Mouse (Mus musculus) left cerebral cortex, postnatal 36 days (tissue): ENCODE results near the gene Map9. TPM values are rescaled to one million over a fixed set of nuclear protein-coding genes. Genes with fewer than 3 reads are reported as not detected.
"Not testable (repeated sequence)": the region's sequence is repeated elsewhere in the genome, so short reads cannot be mapped to it uniquely, and the experiment has no call there.

ENCODE experiments used
- DNase-seq, 2 experiments: peaks; one replicate each; pipeline ENCODE4 v3.0.0; 2021 to 2022; ENCODE audit warnings: low spot score in 2 of 2, mixed read lengths in 1 of 2
- intact Hi-C: fragments of 180-260 bp; cut with DNase I; formaldehyde crosslinking; loops from one replicate; pipeline ENCODE4 v1.15.1; 2025
- total RNA-seq, 2 experiments: library from RNA; stranded (reverse); gene quantifications; 2 replicates each; pipeline ENCODE4 v1.2.3; 2021

Gene Map9
- total RNA-seq, result 100 to 1,000 TPM in 1 of 2 experiments, 10 to 100 TPM in 1; 89.1 to 105 TPM

GRCm38 (mm10) chr3:82357797-82358524 is at the start of gene Map9:
Gene Map9 (plus strand): TSS chr3:82358044.
- peak; percentile 98 to 99 for DNase-seq
- intact Hi-C loops, result no loop called here

- intact Hi-C loops, result loop anchor here (5.0 kb wide), 1 partner anchor 38 kb away; no protein-coding TSS in a partner anchor
- DNase-seq, result no peak
Measured at GRCm38 (mm10) chr3:82315728-82316127, 42.1 kb upstream of the Map9 start.

DNA sequence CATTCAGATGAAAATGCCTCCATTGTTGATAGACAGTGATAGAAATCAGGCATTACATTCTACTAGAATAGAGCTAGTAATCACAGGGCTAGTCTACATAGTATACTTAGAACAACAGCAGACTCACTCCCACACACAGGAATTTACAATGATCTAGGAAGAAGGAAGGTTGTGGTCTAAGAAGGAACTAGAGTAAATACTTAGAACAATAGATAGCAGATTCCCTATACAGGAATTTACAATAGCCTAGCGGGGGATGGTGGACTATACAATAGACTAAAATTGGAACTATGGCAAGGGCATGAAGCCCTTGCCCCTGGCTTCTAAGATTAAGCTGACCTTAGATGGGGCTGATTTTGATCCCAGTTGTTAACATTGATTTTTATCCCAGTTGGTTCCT is 31.1 kb upstream of the Map9 start:
- DNase-seq, intact Hi-C loops: not testable (repeated sequence)

- intact Hi-C loops, result loop anchor here (10.0 kb wide), 1 partner anchor 187 kb away; the partner anchor contains the start of gene Gucy1a1
- DNase-seq, result no peak
Measured at GRCm38 (mm10) chr3:82332067-82332466, 25.8 kb upstream of the Map9 start.

GRCm38 (mm10) chr3:82332536-82332935 is 25.3 kb upstream of the Map9 start:
- no peak for DNase-seq
- intact Hi-C loops, result loop anchor here (10.0 kb wide), 1 partner anchor 188 kb away; the partner anchor contains the start of gene Gucy1a1

DNA sequence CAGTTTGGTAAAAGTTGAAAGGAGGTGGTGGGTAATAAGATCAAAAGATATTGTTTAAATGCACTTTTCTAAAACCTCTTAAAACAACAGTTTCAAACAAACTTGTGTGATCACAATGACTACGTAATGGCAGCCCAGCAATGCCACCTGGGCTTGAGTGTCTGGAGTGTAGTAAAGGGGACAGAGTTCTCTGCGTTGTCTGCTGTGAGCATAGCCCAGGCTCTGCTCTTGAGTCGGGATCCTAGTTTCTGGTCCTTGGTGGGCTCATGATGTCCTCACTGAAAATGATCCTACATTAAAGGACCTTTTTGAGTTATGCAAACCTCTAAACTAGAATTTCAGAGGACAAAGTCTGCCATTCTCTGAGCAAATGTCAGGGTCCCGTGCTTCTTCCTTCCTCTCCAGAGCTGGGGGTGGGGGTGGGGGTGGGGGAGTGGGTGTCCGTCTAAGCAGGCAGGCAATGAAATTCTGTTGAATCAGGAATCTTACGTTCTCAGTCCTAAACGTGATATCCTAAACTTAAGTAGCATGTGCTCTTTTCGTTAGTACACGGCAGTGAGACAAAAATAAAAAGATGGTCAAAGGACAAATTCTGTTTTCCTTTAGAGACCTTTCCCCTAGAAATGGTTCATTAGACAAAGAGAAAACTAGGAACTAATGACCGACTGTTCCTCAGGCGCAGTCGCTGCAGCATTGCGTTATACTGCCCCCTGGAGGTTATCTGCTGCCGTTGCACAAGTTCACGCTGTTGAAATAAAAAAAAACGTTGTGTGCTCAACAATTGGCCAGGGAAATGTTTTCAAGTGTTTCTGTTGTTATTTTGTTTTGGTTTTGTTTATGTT is 24.5 kb upstream of the Map9 start:
- intact Hi-C loops, result loop anchor here (10.0 kb wide), 1 partner anchor 189 kb away; the partner anchor contains the start of gene Gucy1a1
- no peak for DNase-seq

DNA sequence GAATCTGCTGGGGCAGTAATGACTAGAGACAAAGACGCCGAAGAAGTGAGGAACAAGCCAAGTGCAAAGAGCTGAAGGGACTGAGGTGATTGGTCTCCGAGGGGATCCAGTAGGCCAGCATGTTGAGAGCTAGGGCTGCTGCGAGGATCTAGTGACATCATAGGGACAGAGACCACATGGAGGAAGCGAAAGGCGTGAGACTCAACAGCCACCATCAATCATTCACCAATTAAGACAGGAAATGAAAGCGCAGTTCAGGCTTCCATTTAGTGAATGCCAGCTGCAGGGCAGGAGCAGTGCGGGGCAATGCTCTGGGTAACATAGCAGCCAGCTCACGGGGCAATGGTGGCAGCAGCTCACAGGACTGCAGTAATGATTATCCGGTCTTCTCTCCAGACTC is 17.7 kb upstream of the Map9 start:
- intact Hi-C loops, result no loop called here
- no peak for DNase-seq

DNA sequence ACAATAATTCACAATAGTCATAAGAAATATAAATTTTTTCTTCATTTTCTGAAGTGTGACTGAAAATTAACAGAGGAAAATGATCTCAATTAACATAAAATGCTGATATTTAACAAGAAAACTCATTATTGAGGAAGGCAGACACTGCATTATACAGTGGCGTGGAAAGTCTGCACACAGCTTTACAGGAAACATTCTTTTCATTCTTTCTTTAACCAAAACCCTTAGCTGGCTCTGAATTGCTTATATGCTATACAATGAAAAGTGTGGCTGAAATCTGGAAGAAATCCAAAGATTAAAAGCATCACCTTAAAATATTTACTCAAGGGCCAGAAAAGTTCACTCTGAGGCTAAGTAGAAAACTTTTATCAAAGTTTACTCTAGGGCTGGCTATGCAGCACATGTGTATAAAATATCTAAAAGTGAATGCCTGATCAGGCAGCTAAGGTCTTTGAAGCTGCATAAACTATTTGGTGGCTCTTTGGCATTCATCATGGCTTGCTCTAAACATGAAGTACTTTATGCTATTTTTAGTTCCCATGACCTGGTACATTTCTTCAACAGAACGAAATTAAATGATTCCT is 9.5 kb upstream of the Map9 start:
- DNase-seq, result no peak
- intact Hi-C loops, result no loop called here

- DNase-seq, result no peak
- intact Hi-C loops, result loop anchor here (5.0 kb wide), 1 partner anchor 418 kb away; the partner anchor contains the start of gene Ctso
Measured at GRCm38 (mm10) chr3:82350321-82350720, 7.5 kb upstream of the Map9 start.

GRCm38 (mm10) chr3:82357340-82357739 is 504 bp upstream of the Map9 start:
- no peak for DNase-seq
- intact Hi-C loops, result no loop called here

GRCm38 (mm10) chr3:82359036-82359435 is 1.2 kb downstream of the Map9 start:
- intact Hi-C loops, result no loop called here
- DNase-seq, result no peak

GRCm38 (mm10) chr3:82362452-82362851 is 4.6 kb downstream of the Map9 start:
- intact Hi-C loops, result no loop called here
- no peak for DNase-seq

DNA sequence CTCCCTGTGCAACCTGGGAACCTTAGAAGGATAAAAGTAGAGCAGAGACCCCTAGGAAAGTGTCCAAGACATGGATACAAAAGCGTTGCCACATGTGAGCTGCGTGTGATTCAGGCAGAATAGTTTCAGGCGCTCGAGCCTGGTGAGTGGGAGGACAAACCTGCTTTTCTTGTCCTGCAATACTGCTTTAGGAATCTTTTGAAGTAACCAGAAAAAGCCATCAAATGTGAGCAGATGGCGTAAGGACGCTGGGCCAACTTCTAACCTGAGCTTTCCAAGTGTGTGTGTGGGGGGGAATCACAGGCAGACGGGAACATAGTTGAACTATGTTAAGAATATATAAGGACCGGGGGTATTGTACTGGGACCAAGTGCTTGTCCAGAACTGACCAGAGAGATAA is 6.7 kb downstream of the Map9 start:
- DNase-seq, result peak; percentile 68 to 69
- intact Hi-C loops, result loop anchor here (2.0 kb wide), 1 partner anchor 492 kb away; no protein-coding TSS in a partner anchor

DNA sequence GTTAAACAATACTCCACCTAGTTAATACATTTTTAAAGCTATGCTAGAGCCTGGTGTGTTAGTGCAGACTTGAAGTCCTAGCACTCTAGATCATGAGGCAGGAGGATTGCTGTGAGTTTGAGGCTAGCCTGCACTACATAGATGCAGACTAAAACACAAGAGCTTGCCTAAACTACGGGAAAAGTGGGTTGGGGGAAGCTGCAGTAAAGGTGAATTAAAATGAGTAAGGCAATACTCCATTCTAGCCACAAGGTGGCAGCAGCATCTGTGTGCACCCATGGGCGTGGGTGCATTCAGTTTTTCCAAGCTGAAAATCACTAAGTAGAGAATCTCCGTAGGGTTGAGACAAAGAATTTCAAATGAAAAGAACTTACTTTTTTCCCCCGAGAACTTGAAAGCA is 7.1 kb downstream of the Map9 start:
- no peak for DNase-seq
- intact Hi-C loops, result loop anchor here (2.0 kb wide), 1 partner anchor 492 kb away; no protein-coding TSS in a partner anchor

DNA sequence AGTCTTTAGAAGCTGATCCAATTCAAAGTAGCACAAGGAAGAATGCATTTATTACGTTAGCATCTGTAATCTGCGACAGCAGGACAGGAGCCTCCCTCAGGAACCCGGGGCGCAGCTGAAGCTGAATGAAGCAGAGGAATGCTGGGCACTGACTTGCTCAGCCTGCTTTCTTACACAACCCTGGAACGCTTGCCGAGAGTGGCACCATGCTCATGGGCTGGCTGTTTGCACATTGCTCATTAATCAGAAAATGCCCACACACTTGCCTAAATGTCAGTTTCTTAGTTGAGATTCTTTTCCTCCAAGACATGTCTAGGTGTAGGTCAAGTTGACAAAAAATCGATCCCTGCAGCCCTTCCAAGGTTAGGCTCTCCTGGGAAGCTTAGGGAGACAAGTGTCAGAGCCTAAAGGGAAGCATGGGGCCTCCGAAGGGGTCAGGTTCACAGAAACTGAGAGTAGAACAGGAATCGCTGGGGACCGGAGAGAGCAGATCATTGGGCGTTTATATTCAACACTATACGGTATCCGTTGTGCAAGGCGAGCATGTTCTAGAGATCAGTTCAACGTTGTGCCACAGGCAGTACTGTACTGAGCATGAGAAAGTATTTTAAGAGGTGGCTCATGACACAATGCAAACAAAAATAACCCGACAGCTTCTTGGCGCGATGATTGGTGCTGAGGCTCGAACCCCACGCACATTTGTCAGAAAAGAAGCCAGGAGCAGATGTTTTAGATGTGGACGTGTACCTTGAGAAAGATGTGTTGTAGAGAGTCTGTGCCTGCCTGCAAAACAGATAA is 11.4 kb downstream of the Map9 start:
- intact Hi-C loops, result no loop called here

DNA sequence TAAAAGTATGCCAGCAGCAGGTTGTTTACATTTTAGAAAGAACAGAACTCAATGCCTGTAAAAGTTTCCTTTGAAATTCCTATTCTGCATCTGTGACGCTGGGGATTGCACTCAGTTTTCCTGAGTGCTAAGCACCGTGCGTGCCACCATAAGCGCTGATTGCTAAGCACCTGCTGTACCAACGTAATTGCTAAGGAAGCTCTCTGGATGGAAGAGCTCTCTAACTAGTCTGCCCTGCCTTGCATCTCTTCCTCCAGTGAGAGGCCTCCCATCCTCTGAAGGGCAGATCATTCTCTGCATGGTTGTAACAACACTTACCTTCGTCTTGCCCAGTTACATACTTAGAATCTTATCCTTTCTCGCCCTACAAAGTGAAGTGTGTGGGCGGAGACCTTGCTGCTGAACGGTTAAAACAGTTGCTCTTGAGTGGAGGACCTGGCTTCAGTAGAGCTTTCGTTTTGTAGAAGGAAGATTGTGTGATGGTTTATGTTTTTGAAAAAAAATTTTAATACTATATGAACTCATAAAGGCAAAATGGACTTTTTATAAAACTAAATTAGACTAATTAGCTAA is 12.7 kb downstream of the Map9 start:
- no peak for DNase-seq

More for the DNA sequence above, 11.4 kb downstream of the Map9 start:
- DNase-seq, result peak; percentile 51 to 59

GRCm38 (mm10) chr3:82376965-82377364 is 19.1 kb downstream of the Map9 start:
- intact Hi-C loops, result no loop called here
- DNase-seq, result no peak

More for the DNA sequence above, 12.7 kb downstream of the Map9 start:
- intact Hi-C loops, result no loop called here

- intact Hi-C loops, result no loop called here
- DNase-seq, result no peak
Measured at GRCm38 (mm10) chr3:82382325-82382724, 24.5 kb downstream of the Map9 start.

- intact Hi-C loops, result no loop called here
- no peak for DNase-seq
Measured at GRCm38 (mm10) chr3:82385091-82385490, 27.2 kb downstream of the Map9 start.
